Mouse (Mus musculus) testis, postnatal 10 days (tissue): ENCODE measurements around the gene E2f6.

ENCODE experiments used
- DNase-seq: peaks from one replicate; pipeline ENCODE4 v3.0.0; 2021; ENCODE audit warnings: low spot score

The E2f6 gene

DNA sequence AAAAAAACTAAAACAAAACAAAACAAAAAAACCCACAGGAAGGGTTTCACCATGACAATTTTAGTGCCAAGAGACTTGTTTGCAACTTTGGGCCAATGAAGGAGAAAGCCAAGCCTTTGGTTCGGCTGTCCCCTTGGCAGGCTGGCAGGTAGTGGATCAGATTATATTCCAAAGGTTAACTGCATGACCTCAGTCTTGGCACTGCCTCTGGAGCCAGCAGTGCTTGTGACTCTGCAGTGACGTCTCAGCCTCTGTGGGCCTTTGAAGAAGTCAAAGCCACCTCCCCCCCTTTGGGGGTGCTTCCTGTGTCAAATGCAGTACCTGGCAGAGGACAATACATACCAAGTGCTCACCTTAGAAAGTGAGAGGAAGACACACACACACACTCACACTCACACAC lies 63.3 kb downstream of the E2f6 start:
- no peak for DNase-seq

DNA sequence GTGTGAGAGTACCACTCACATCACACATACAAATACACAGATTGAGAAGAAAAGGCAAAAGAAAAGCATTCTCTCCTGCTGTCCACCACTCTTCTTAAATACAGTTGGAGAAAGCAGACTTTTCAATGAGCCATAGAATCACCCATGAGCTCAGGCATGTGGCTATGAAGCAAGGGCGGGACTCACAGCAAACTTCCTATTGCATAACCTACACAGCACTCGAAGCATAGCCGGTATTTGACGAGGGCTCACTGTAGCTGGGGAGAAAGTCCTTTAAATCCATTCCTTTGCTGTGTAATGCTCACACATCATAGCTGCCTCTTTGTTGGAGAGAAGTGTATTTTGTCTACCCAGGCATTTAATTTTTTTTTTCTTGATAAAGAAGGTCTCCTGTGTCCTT lies 64.5 kb downstream of the E2f6 start:
- DNase-seq, result no peak

- no peak for DNase-seq
Observed at GRCm38 (mm10) chr12:16875678-16876077, 64.9 kb downstream of the E2f6 start.

GRCm38 (mm10) chr12:16876667-16877066 lies 65.9 kb downstream of the E2f6 start:
- no peak for DNase-seq

DNA sequence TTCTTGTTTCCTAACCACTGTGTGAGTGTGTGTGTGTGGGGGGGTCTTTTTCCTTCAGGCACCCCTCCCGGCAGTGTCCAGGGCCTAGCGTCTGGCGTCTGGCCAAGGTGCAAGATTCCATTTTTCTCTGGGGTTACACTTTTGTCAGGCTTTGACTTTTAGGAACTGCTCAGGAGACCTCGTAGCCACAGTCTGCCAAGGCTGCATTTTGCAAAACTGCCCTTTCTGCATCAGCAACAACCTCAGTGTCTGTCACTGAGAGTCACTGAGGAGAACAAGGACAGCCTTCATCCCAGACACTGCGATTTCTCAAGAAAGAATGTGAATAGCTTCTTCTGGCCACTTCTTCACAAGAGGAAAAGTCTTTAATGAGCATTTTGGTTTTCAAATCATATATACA lies 66.4 kb downstream of the E2f6 start:
- no peak for DNase-seq

- DNase-seq, result no peak
Observed at GRCm38 (mm10) chr12:16877679-16878078, 66.9 kb downstream of the E2f6 start.

DNA sequence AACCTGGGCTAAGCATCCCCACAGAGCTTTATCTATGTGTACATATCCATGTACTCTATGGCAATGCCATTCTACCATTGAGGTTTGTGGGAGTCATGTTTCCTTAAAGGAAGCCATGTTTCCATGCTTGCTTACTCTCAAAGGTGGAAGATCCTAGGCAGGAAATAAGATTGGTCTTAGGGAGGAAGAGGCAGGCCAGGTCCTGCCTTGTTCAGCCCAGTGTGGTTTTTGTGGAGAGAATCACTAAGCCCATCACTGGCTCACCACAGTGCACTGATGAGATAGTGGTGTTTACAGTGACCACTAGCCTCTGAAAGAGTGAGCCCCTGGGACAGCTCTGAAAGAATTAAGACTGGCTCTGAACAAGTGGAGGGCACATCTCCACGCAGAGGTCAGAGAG lies 68.6 kb downstream of the E2f6 start:
- DNase-seq, result no peak

DNA sequence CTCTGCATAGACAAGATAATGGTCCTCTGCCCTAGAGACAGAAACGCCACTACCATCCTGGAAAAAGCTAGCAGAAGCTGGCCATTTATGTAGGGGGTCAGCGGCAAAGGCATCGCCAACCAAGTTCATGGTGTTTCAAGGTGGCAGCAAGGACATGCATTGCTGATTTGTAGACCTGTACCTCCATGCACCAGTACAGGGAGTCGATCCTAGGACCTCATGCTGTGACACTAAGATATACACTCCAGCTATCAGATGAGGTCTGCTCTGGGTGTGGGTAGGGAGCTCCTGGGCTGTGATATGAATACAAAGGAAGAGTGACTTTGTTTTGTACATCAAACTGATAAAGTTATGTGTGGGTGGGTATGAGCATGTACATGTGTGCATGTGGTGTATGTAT lies 69.3 kb downstream of the E2f6 start:
- no peak for DNase-seq

- no peak for DNase-seq
Observed at GRCm38 (mm10) chr12:16882442-16882841, 71.7 kb downstream of the E2f6 start.

DNA sequence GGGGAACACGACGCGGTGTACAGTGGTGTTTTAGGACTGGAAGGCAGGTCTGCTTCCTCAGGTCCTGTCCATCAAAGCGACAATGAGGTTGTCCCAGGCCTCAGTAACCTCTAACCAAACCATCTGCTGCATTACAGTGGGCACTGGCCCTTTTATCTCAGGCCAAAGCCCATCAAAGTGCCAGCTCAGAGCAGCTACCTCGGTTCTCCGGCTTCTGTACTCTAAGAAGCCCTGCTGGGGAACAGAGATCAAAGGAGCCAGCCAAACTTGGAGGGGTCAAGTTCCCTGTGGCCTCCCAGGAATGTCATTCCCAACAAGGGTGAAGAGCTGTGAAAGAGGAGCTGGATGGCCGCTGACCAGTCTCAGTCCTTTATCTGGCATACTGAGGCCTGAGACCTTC lies 72.3 kb downstream of the E2f6 start:
- DNase-seq, result no peak

DNA sequence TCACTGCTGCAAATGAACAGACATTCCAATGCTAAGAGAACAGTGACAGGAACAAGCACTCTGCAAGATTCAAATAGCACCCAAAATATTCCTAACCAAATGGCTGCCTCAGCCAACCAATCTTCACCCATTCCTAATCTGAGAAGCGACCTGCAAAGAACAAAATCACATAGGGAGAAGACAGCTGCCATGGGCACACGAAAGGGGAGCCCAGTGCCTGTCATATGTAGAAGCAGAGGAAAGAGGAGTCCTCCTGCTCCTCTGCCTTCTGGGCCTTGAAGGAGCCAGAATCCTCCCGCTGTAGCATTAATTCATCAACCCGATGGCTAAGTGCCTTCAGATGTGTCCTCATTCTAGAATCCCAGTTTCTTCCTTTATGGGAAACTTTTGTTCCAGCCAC lies 73.8 kb downstream of the E2f6 start:
- no peak for DNase-seq

GRCm38 (mm10) chr12:16886354-16886753 lies 75.6 kb downstream of the E2f6 start:
- DNase-seq, result no peak
